Comparison of ENCODE assay signal across 9 mouse cellular contexts in genomic region chr17:84675951-84676366, GRCm38 (mm10). TPM values are rescaled to one million over a fixed set of nuclear protein-coding genes. Genes with fewer than 3 reads are reported as not detected.
DNase-seq lines count a peak whose midpoint lies in the region; ATAC-seq and TF ChIP-seq lines count a peak whose summit lies in the region.
"Had no signal": no experiment of that assay in that cellular context is flagged by ENCODE, and none has a peak within 500 bp of the region (broad histone marks: within the 10 kb centered on the region; RNA-seq: fewer than 3 reads in every experiment).

Gene Abcg8, plus strand, starts transcription at chr17:84676302.

- ATAC-seq in limb, embryonic 15.5 days (ENCODE audit: insufficient number of reproducible peaks, low FRiP score, low TSS enrichment, low read depth), result 0 out of 2 replicates have a peak, but pooled peaks have one; percentile 10
- ATAC-seq in midbrain, postnatal 0 days (ENCODE audit: low FRiP score), result no peak

- peak within 1 kb of the TSS; percentile 77 for H3K4me2 ChIP-seq in limb, embryonic 15.5 days
- H3K4me2 ChIP-seq in midbrain, postnatal 0 days (ENCODE audit: low read depth, low read length, poor library complexity, severe bottlenecking), result peak within 1 kb of the TSS; percentile 61

- DNase-seq in heart, adult 18-20 months, result peak; percentile 6 to 21
- no peak for DNase-seq in heart, adult 11 months
- peak; percentile 72 for DNase-seq in embryo, embryonic 10 days (ENCODE audit: low spot score)
- DNase-seq in heart, postnatal 14 days, result peak; percentile 21 to 35
- DNase-seq in midbrain, postnatal 0 days (ENCODE audit: low spot score), result peak; percentile 15
- DNase-seq in B cell, adult 2 months, result no peak
- no peak for DNase-seq in spleen, postnatal 4 days (ENCODE audit: low spot score in 2 of 2)

- intact Hi-C loops in heart, postnatal 14 days (cut with DNase I), result no loop called here

- 0 out of 2 replicates have a peak, but pooled peaks have one; percentile 15 for TF ChIP-seq CTCF in midbrain, postnatal 0 days (IDR thresholded peaks at IDR 0.05)

- H3K27ac ChIP-seq in limb, embryonic 15.5 days, result no peak within 1 kb of the TSS
- no peak within 1 kb of the TSS for H3K27ac ChIP-seq in midbrain, postnatal 0 days (ENCODE audit: low read depth, low read length)

- H3K9ac ChIP-seq in limb, embryonic 15.5 days, result peak within 1 kb of the TSS; percentile 20; the same call in 1 of the 2 replicates
- 0 out of 2 replicates have a peak within 1 kb of the TSS, but pooled peaks have one; percentile 39 for H3K9ac ChIP-seq in midbrain, postnatal 0 days (replicated peaks; ENCODE audit: low read length, poor library complexity, severe bottlenecking)

- peaks cover 7% of the 10 kb centered on the region; the same call in 1 of the 2 replicates for H3K27me3 ChIP-seq in limb, embryonic 15.5 days
- H3K27me3 ChIP-seq in midbrain, postnatal 0 days (ENCODE audit: insufficient read depth, low read length), result no peaks in the 10 kb centered on the region

- WGBS in limb, embryonic 15.5 days, result 4% methylated on average over 24 of the region's 24 CpGs
- 1% methylated on average over 24 of the region's 24 CpGs for WGBS in midbrain, postnatal 0 days

- H3K36me3 ChIP-seq in limb, embryonic 15.5 days, result no peaks in the 10 kb centered on the region
- no peaks in the 10 kb centered on the region for H3K36me3 ChIP-seq in midbrain, postnatal 0 days (ENCODE audit: insufficient read depth, low read length)
- H3K36me3 ChIP-seq: G1E had no signal

- peak within 1 kb of the TSS; percentile 40 for H3K4me3 ChIP-seq in limb, embryonic 15.5 days
- H3K4me3 ChIP-seq in midbrain, postnatal 0 days (ENCODE audit: low read depth, low read length), result peak within 1 kb of the TSS; percentile 35

- no peaks in the 10 kb centered on the region for H3K9me3 ChIP-seq in limb, embryonic 15.5 days
- no peaks in the 10 kb centered on the region for H3K9me3 ChIP-seq in midbrain, postnatal 0 days (ENCODE audit: low read length)
- H3K9me3 ChIP-seq: G1E had no signal

- H3K4me1 ChIP-seq in limb, embryonic 15.5 days, result peaks cover 14% of the 10 kb centered on the region
- H3K4me1 ChIP-seq in midbrain, postnatal 0 days (ENCODE audit: insufficient read depth, low read length), result 0 out of 2 replicates have a peak, but pooled peaks cover 3% of the 10 kb centered on the region

RNA-seq across cellular contexts. Expression of gene Abcg8, which starts in this region (rescaled TPM):
- total RNA-seq in heart, adult 18-20 months (2021), result not detected
- not detected for total RNA-seq in heart, postnatal 14 days (2021)
- polyA plus RNA-seq in limb, embryonic 15.5 days (2015; fragmentation: Nextera tagmentation; extraction: Ambion mirVana), result 0.10 TPM in 1 of 2 replicates, not detected in the other
- not detected in 2 replicates for total RNA-seq in midbrain, postnatal 0 days (2014; rRNA removed)
- 0.06 TPM in 1 of 2 replicates, not detected in the other for polyA plus RNA-seq in midbrain, postnatal 0 days (2015; fragmentation: Nextera tagmentation; extraction: Ambion mirVana)
- polyA plus RNA-seq: G1E had no signal

Comparison
In these comparisons a context has a peak if more than half of its experiments do, and no peak if none do; other contexts are left out.
1. Peak in DNase-seq in heart, adult 18-20 months; RNA of the gene not detected or under 1 TPM.
2. Peak in DNase-seq in heart, postnatal 14 days; RNA of the gene not detected or under 1 TPM.
3. Peak in ATAC-seq, H3K4me3 ChIP-seq, H3K9ac ChIP-seq and H3K4me2 ChIP-seq in limb, embryonic 15.5 days; RNA of the gene not detected or under 1 TPM.
4. Peak in DNase-seq, H3K4me3 ChIP-seq, H3K9ac ChIP-seq and H3K4me2 ChIP-seq in midbrain, postnatal 0 days; RNA of the gene not detected or under 1 TPM.